Mouse (Mus musculus): ENCODE results near the gene Bcl2l15. TPM values are rescaled to one million over a fixed set of nuclear protein-coding genes. Genes with fewer than 3 reads are reported as not detected.
A peak's percentile ranks its signal among the peaks of the same experiment; 100 is the strongest.

Gene Bcl2l15
- polyA plus RNA-seq (2015; fragmentation: Nextera tagmentation; extraction: Ambion mirVana), result 0.08 TPM in 1 of 2 replicates, not detected in the other

DNA sequence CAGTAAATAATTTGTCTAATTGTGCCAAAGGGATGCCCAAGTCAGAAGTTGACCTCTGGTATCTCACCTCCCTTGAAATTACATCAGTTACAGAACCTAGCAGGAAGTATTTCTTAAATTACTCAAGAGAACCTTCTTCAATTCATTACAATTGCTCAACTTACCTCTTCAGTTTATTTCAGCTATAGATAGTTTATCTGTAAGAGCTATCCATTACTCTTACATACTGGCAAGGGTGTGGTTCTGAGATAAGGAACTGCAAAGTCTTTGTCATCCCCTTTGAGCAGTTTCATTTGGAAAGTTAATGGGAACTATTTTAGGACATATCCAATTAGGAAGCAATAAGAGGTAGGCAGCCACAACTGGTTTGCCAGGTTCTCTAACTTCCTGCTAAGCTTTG, at the start of gene Bcl2l15:
Gene Bcl2l15 (plus strand): TSS at position 176 of the 400 bp plus-strand sequence.
- no peak within 1 kb of the TSS for H3K4me3 ChIP-seq (replicated peaks; ENCODE audit: low read depth, low read length)
- DNase-seq (ENCODE audit: low spot score), result no peak

GRCm38 (mm10) chr3:103782844-103783609, 49.4 kb upstream of the Bcl2l15 start:
- Histone ChIP-seq H3K9ac (ENCODE audit: low read depth, low read length) (no peak overlapping the region), H3K27ac (no peak overlapping the region), H3K9me3 (replicated peaks; ENCODE audit: low read length) (no peaks in the 10 kb centered on the region), H3K4me1 (replicated peaks; ENCODE audit: insufficient read depth, low read length) (no peaks in the 10 kb centered on the region), H3K4me2 (ENCODE audit: low read length) (no peak overlapping the region), H3K27me3 (ENCODE audit: insufficient read depth, low read length) (no peaks in the 10 kb centered on the region), H3K4me3 (replicated peaks; ENCODE audit: low read depth, low read length) (no peak overlapping the region), H3K36me3 (ENCODE audit: insufficient read depth, low read length) (no peaks in the 10 kb centered on the region)
- WGBS, result 83% methylated on average over 4 of the region's 4 CpGs
- DNase-seq (ENCODE audit: low spot score), result no peak
- TF ChIP-seq CTCF (IDR thresholded peaks at IDR 0.05; ENCODE audit: low read depth), result no peak
- ATAC-seq (replicated peaks; ENCODE audit: low FRiP score, low read depth), result no peak

More for the DNA sequence above, at the start of gene Bcl2l15:
- Histone ChIP-seq H3K36me3 (ENCODE audit: insufficient read depth, low read length) (no peaks in the 10 kb centered on the region), H3K27me3 (ENCODE audit: insufficient read depth, low read length) (no peaks in the 10 kb centered on the region), H3K9ac (ENCODE audit: low read depth, low read length) (no peak within 1 kb of the TSS), H3K4me2 (ENCODE audit: low read length) (no peak within 1 kb of the TSS), H3K4me1 (replicated peaks; ENCODE audit: insufficient read depth, low read length) (no peaks in the 10 kb centered on the region), H3K27ac (no peak within 1 kb of the TSS), H3K9me3 (replicated peaks; ENCODE audit: low read length) (no peaks in the 10 kb centered on the region)
- TF ChIP-seq CTCF (IDR thresholded peaks at IDR 0.05; ENCODE audit: low read depth), result no peak
- no peak for ATAC-seq (replicated peaks; ENCODE audit: low FRiP score, low read depth)

DNA sequence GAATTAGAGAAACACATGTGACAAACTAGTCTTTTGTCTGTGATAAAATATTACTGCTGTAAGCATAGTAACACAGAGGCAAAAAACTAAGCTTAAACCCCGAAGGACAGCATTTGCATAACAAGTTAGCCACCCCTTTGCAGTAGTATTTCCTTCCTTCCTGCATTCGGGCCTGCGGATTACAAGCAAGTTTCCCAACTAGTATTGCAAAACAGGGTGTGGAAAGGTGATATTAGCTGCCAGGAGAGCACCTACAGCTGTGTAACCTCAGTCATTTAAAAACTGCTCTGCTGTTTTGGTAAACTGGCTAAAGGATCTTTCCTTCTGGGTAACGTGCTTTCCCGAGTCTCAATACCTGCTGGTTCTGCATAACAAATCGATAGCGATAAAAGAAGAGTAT, 45.2 kb upstream of the Bcl2l15 start:
- H3K9me3 ChIP-seq (replicated peaks; ENCODE audit: low read length), result no peaks in the 10 kb centered on the region
- 54% methylated on average over 7 of the region's 7 CpGs for WGBS

DNA sequence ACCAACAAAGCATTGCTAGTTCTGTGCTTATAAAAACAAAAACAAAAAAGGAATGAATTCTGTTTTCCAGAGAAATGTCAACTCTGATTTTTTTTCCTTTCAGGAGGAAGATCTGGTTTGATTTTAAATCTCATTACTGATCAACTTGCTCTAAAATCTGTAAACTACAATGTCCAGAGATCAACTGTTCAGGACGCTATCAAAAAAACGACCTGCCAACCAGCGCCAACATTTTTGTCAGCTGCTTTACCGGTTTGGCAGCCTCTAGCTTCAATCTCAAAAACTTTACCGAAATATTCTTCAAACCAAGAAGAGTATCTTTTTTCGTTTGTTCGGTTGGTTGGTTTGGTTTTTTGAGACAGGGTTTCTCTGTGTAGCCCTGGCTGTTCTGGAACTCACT, 43.3 kb upstream of the Bcl2l15 start:
- Histone ChIP-seq H3K4me1 (replicated peaks; ENCODE audit: insufficient read depth, low read length) (0 out of 2 replicates have a peak, but pooled peaks cover 8% of the 10 kb centered on the region), H3K4me2 (ENCODE audit: low read length) (peak overlapping the region; percentile 66), H3K9ac (ENCODE audit: low read depth, low read length) (no peak overlapping the region), H3K9me3 (replicated peaks; ENCODE audit: low read length) (no peaks in the 10 kb centered on the region), H3K27me3 (ENCODE audit: insufficient read depth, low read length) (no peaks in the 10 kb centered on the region), H3K36me3 (ENCODE audit: insufficient read depth, low read length) (no peaks in the 10 kb centered on the region), H3K27ac (0 out of 2 replicates have a peak overlapping the region, but pooled peaks have one; percentile 91), H3K4me3 (replicated peaks; ENCODE audit: low read depth, low read length) (peak overlapping the region; percentile 97; the same call in 1 of the 2 replicates)
- 66% methylated on average over 7 of the region's 7 CpGs for WGBS
- ATAC-seq (replicated peaks; ENCODE audit: low FRiP score, low read depth) (no peak), DNase-seq (ENCODE audit: low spot score) (no peak)
- no peak for TF ChIP-seq CTCF (IDR thresholded peaks at IDR 0.05; ENCODE audit: low read depth)

More for the DNA sequence above, 45.2 kb upstream of the Bcl2l15 start:
- no peaks in the 10 kb centered on the region for H3K36me3 ChIP-seq (ENCODE audit: insufficient read depth, low read length)
- H3K4me3 ChIP-seq (replicated peaks; ENCODE audit: low read depth, low read length), result no peak overlapping the region
- no peak overlapping the region for H3K9ac ChIP-seq (ENCODE audit: low read depth, low read length)
- H3K4me1 ChIP-seq (replicated peaks; ENCODE audit: insufficient read depth, low read length), result 0 out of 2 replicates have a peak, but pooled peaks cover 8% of the 10 kb centered on the region
- H3K4me2 ChIP-seq (ENCODE audit: low read length), result no peak overlapping the region
- no peak for TF ChIP-seq CTCF (IDR thresholded peaks at IDR 0.05; ENCODE audit: low read depth)
- no peak overlapping the region for H3K27ac ChIP-seq
- DNase-seq (ENCODE audit: low spot score), result no peak
- no peak for ATAC-seq (replicated peaks; ENCODE audit: low FRiP score, low read depth)
- no peaks in the 10 kb centered on the region for H3K27me3 ChIP-seq (ENCODE audit: insufficient read depth, low read length)

DNA sequence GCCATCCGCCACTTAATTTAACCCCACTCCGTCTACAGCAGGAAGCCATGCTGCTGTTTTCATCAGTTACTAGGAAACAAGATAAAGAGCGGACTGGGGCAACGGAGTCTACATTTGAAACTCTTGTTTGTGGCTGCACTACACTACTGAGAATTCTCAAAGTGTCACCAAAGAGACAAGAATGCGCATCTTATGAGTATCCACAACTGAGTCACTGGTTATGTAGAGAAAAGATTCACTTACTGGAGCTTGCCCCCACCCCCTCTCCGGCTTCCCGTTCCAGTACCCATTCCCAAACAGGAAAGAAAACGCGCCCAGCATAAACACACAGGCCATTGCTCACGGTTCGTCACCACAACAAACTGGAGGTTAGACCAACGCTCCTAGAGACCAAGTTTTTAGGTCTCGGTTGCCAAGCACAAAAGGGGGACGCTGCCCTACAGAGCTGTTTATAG, 42.5 kb upstream of the Bcl2l15 start:
- H3K9me3 ChIP-seq (replicated peaks; ENCODE audit: low read length), result no peaks in the 10 kb centered on the region
- H3K4me2 ChIP-seq (ENCODE audit: low read length), result peak overlapping the region; percentile 66
- H3K36me3 ChIP-seq (ENCODE audit: insufficient read depth, low read length), result no peaks in the 10 kb centered on the region
- H3K4me3 ChIP-seq (replicated peaks; ENCODE audit: low read depth, low read length), result peak overlapping the region; percentile 97
- ATAC-seq (replicated peaks; ENCODE audit: low FRiP score, low read depth) (no peak), DNase-seq (ENCODE audit: low spot score) (peak; percentile 82)
- under 1% methylated on average over 14 of the region's 14 CpGs for WGBS
- no peak for TF ChIP-seq CTCF (IDR thresholded peaks at IDR 0.05; ENCODE audit: low read depth)
- H3K27ac ChIP-seq, result peak overlapping the region; percentile 91
- 0 out of 2 replicates have a peak, but pooled peaks cover 8% of the 10 kb centered on the region for H3K4me1 ChIP-seq (replicated peaks; ENCODE audit: insufficient read depth, low read length)
- no peaks in the 10 kb centered on the region for H3K27me3 ChIP-seq (ENCODE audit: insufficient read depth, low read length)
- peak overlapping the region; percentile 97 for H3K9ac ChIP-seq (ENCODE audit: low read depth, low read length)

- ATAC-seq (replicated peaks; ENCODE audit: low FRiP score, low read depth) (peak; percentile 77), DNase-seq (ENCODE audit: low spot score) (peak; percentile 39)
- peak overlapping the region; percentile 66 for H3K4me2 ChIP-seq (ENCODE audit: low read length)
- peak overlapping the region; percentile 97 for H3K9ac ChIP-seq (ENCODE audit: low read depth, low read length)
- no peaks in the 10 kb centered on the region for H3K27me3 ChIP-seq (ENCODE audit: insufficient read depth, low read length)
- no peak for TF ChIP-seq CTCF (IDR thresholded peaks at IDR 0.05; ENCODE audit: low read depth)
- peak overlapping the region; percentile 97 for H3K4me3 ChIP-seq (replicated peaks; ENCODE audit: low read depth, low read length)
- WGBS, result under 1% methylated on average over 56 of the region's 61 CpGs
- H3K27ac ChIP-seq, result peak overlapping the region; percentile 91
- no peaks in the 10 kb centered on the region for H3K9me3 ChIP-seq (replicated peaks; ENCODE audit: low read length)
- no peaks in the 10 kb centered on the region for H3K36me3 ChIP-seq (ENCODE audit: insufficient read depth, low read length)
- 0 out of 2 replicates have a peak, but pooled peaks cover 8% of the 10 kb centered on the region for H3K4me1 ChIP-seq (replicated peaks; ENCODE audit: insufficient read depth, low read length)
These were observed 41.9 kb upstream of the Bcl2l15 start for GRCm38 (mm10) chr3:103790346-103791145.
